Mouse (Mus musculus): ENCODE measurements around the gene Boc. TPM values are rescaled to one million over a fixed set of nuclear protein-coding genes. Genes with fewer than 3 reads are reported as not detected.
A peak's percentile ranks its signal among the peaks of the same experiment; 100 is the strongest.

Boc gene
- polyA plus RNA-seq, 1 experiment from 2014 or later, result 22.6 TPM

GRCm38 (mm10) chr16:44496971-44497464 lies 61.7 kb downstream of the Boc start:
- H3K4me2 ChIP-seq (ENCODE audit: low read length), result no peak overlapping the region
- no peaks in the 10 kb centered on the region for H3K27me3 ChIP-seq (ENCODE audit: control insufficient read depth, insufficient read depth, low read length)
- DNase-seq (no peak), ATAC-seq (ENCODE audit: low FRiP score, low TSS enrichment) (no peak)
- H3K4me1 ChIP-seq (ENCODE audit: control insufficient read depth, insufficient read depth, low read length), result 0 out of 2 replicates have a peak, but pooled peaks cover 3% of the 10 kb centered on the region
- H3K27ac ChIP-seq (replicated peaks; ENCODE audit: low read depth, low read length), result no peak overlapping the region
- peaks cover 53% of the 10 kb centered on the region for H3K36me3 ChIP-seq (ENCODE audit: control insufficient read depth, insufficient read depth, low read length)
- H3K9ac ChIP-seq (replicated peaks; ENCODE audit: low read length), result no peak overlapping the region
- WGBS, result 85% methylated on average over 15 of the region's 15 CpGs
- H3K9me3 ChIP-seq (ENCODE audit: control insufficient read depth, low read length), result no peaks in the 10 kb centered on the region
- no peak overlapping the region for H3K4me3 ChIP-seq (replicated peaks; ENCODE audit: low read depth, low read length)

- H3K27ac ChIP-seq (replicated peaks; ENCODE audit: low read depth, low read length), result peak overlapping the region; percentile 41
- H3K4me2 ChIP-seq (ENCODE audit: low read length), result no peak overlapping the region
- no peak overlapping the region for H3K4me3 ChIP-seq (replicated peaks; ENCODE audit: low read depth, low read length)
- no peak for DNase-seq
- no peak overlapping the region for H3K9ac ChIP-seq (replicated peaks; ENCODE audit: low read length)
- 56% methylated on average over 8 of the region's 8 CpGs for WGBS
- no peaks in the 10 kb centered on the region for H3K27me3 ChIP-seq (ENCODE audit: control insufficient read depth, insufficient read depth, low read length)
- peaks cover 56% of the 10 kb centered on the region for H3K36me3 ChIP-seq (ENCODE audit: control insufficient read depth, insufficient read depth, low read length)
- no peaks in the 10 kb centered on the region for H3K9me3 ChIP-seq (ENCODE audit: control insufficient read depth, low read length)
- peak; percentile 38; the same call in 1 of the 2 replicates for ATAC-seq (ENCODE audit: low FRiP score, low TSS enrichment)
- H3K4me1 ChIP-seq (ENCODE audit: control insufficient read depth, insufficient read depth, low read length), result 0 out of 2 replicates have a peak, but pooled peaks cover 3% of the 10 kb centered on the region
Measured at GRCm38 (mm10) chr16:44494441-44495108, 64.1 kb downstream of the Boc start.

- Histone ChIP-seq H3K36me3 (ENCODE audit: control insufficient read depth, insufficient read depth, low read length) (peaks cover 56% of the 10 kb centered on the region), H3K4me2 (ENCODE audit: low read length) (no peak overlapping the region), H3K9me3 (ENCODE audit: control insufficient read depth, low read length) (no peaks in the 10 kb centered on the region), H3K27me3 (ENCODE audit: control insufficient read depth, insufficient read depth, low read length) (no peaks in the 10 kb centered on the region), H3K27ac (replicated peaks; ENCODE audit: low read depth, low read length) (peak overlapping the region; percentile 41; the same call in 1 of the 2 replicates), H3K9ac (replicated peaks; ENCODE audit: low read length) (no peak overlapping the region), H3K4me1 (ENCODE audit: control insufficient read depth, insufficient read depth, low read length) (0 out of 2 replicates have a peak, but pooled peaks cover 3% of the 10 kb centered on the region), H3K4me3 (replicated peaks; ENCODE audit: low read depth, low read length) (no peak overlapping the region)
- ATAC-seq (ENCODE audit: low FRiP score, low TSS enrichment) (no peak), DNase-seq (peak; percentile 59)
- 24% methylated on average over 6 of the region's 6 CpGs for WGBS
Measured at GRCm38 (mm10) chr16:44493868-44494267, 64.8 kb downstream of the Boc start.

- Histone ChIP-seq H3K9ac (replicated peaks; ENCODE audit: low read length) (no peak overlapping the region), H3K27ac (replicated peaks; ENCODE audit: low read depth, low read length) (no peak overlapping the region), H3K27me3 (ENCODE audit: control insufficient read depth, insufficient read depth, low read length) (no peaks in the 10 kb centered on the region), H3K4me1 (ENCODE audit: control insufficient read depth, insufficient read depth, low read length) (0 out of 2 replicates have a peak, but pooled peaks cover 3% of the 10 kb centered on the region), H3K36me3 (ENCODE audit: control insufficient read depth, insufficient read depth, low read length) (peaks cover 50% of the 10 kb centered on the region), H3K9me3 (ENCODE audit: control insufficient read depth, low read length) (no peaks in the 10 kb centered on the region), H3K4me3 (replicated peaks; ENCODE audit: low read depth, low read length) (no peak overlapping the region), H3K4me2 (ENCODE audit: low read length) (no peak overlapping the region)
- no peak for ATAC-seq (ENCODE audit: low FRiP score, low TSS enrichment)
- WGBS, result 91% methylated on average over 9 of the region's 9 CpGs
- no peak for DNase-seq
Measured at GRCm38 (mm10) chr16:44492706-44493105, 66.0 kb downstream of the Boc start.

GRCm38 (mm10) chr16:44492151-44492550 lies 66.5 kb downstream of the Boc start:
- no peak for DNase-seq
- Histone ChIP-seq H3K36me3 (ENCODE audit: control insufficient read depth, insufficient read depth, low read length) (peaks cover 53% of the 10 kb centered on the region), H3K4me2 (ENCODE audit: low read length) (no peak overlapping the region), H3K9me3 (ENCODE audit: control insufficient read depth, low read length) (no peaks in the 10 kb centered on the region), H3K27me3 (ENCODE audit: control insufficient read depth, insufficient read depth, low read length) (no peaks in the 10 kb centered on the region), H3K4me1 (ENCODE audit: control insufficient read depth, insufficient read depth, low read length) (0 out of 2 replicates have a peak, but pooled peaks cover 3% of the 10 kb centered on the region), H3K9ac (replicated peaks; ENCODE audit: low read length) (no peak overlapping the region), H3K27ac (replicated peaks; ENCODE audit: low read depth, low read length) (no peak overlapping the region), H3K4me3 (replicated peaks; ENCODE audit: low read depth, low read length) (no peak overlapping the region)
- ATAC-seq (ENCODE audit: low FRiP score, low TSS enrichment), result no peak
- 93% methylated on average over 6 of the region's 6 CpGs for WGBS

- DNase-seq, result no peak
- no peak overlapping the region for H3K4me2 ChIP-seq (ENCODE audit: low read length)
- no peaks in the 10 kb centered on the region for H3K9me3 ChIP-seq (ENCODE audit: control insufficient read depth, low read length)
- peaks cover 54% of the 10 kb centered on the region for H3K36me3 ChIP-seq (ENCODE audit: control insufficient read depth, insufficient read depth, low read length)
- H3K27me3 ChIP-seq (ENCODE audit: control insufficient read depth, insufficient read depth, low read length), result no peaks in the 10 kb centered on the region
- no peak overlapping the region for H3K9ac ChIP-seq (replicated peaks; ENCODE audit: low read length)
- 0 out of 2 replicates have a peak, but pooled peaks cover 3% of the 10 kb centered on the region for H3K4me1 ChIP-seq (ENCODE audit: control insufficient read depth, insufficient read depth, low read length)
- no peak overlapping the region for H3K27ac ChIP-seq (replicated peaks; ENCODE audit: low read depth, low read length)
- no peak for ATAC-seq (ENCODE audit: low FRiP score, low TSS enrichment)
- no peak overlapping the region for H3K4me3 ChIP-seq (replicated peaks; ENCODE audit: low read depth, low read length)
- WGBS, result 88% methylated on average over 9 of the region's 9 CpGs
Measured at GRCm38 (mm10) chr16:44491051-44491450, 67.6 kb downstream of the Boc start.

- Histone ChIP-seq H3K9me3 (ENCODE audit: control insufficient read depth, low read length) (no peaks in the 10 kb centered on the region), H3K27me3 (ENCODE audit: control insufficient read depth, insufficient read depth, low read length) (no peaks in the 10 kb centered on the region), H3K4me2 (ENCODE audit: low read length) (no peak overlapping the region), H3K36me3 (ENCODE audit: control insufficient read depth, insufficient read depth, low read length) (peaks cover 49% of the 10 kb centered on the region), H3K27ac (replicated peaks; ENCODE audit: low read depth, low read length) (no peak overlapping the region), H3K9ac (replicated peaks; ENCODE audit: low read length) (no peak overlapping the region), H3K4me1 (ENCODE audit: control insufficient read depth, insufficient read depth, low read length) (0 out of 2 replicates have a peak, but pooled peaks cover 3% of the 10 kb centered on the region), H3K4me3 (replicated peaks; ENCODE audit: low read depth, low read length) (no peak overlapping the region)
- ATAC-seq (ENCODE audit: low FRiP score, low TSS enrichment) (0 out of 2 replicates have a peak, but pooled peaks have one; percentile 9), DNase-seq (no peak)
- 51% methylated on average over 13 of the region's 13 CpGs for WGBS
Measured at GRCm38 (mm10) chr16:44487194-44487593, 71.5 kb downstream of the Boc start.

GRCm38 (mm10) chr16:44486612-44487011 lies 72.1 kb downstream of the Boc start:
- WGBS, result 69% methylated on average over 9 of the region's 9 CpGs
- H3K36me3 ChIP-seq (ENCODE audit: control insufficient read depth, insufficient read depth, low read length), result peaks cover 43% of the 10 kb centered on the region

More at GRCm38 (mm10) chr16:44486612-44487011, 72.1 kb downstream of the Boc start:
- H3K4me1 ChIP-seq (ENCODE audit: control insufficient read depth, insufficient read depth, low read length), result 0 out of 2 replicates have a peak, but pooled peaks cover 3% of the 10 kb centered on the region
- no peaks in the 10 kb centered on the region for H3K27me3 ChIP-seq (ENCODE audit: control insufficient read depth, insufficient read depth, low read length)
- H3K9ac ChIP-seq (replicated peaks; ENCODE audit: low read length), result no peak overlapping the region
- H3K9me3 ChIP-seq (ENCODE audit: control insufficient read depth, low read length), result no peaks in the 10 kb centered on the region
- no peak overlapping the region for H3K4me3 ChIP-seq (replicated peaks; ENCODE audit: low read depth, low read length)
- ATAC-seq (ENCODE audit: low FRiP score, low TSS enrichment) (0 out of 2 replicates have a peak, but pooled peaks have one; percentile 23), DNase-seq (no peak)
- H3K4me2 ChIP-seq (ENCODE audit: low read length), result no peak overlapping the region
- no peak overlapping the region for H3K27ac ChIP-seq (replicated peaks; ENCODE audit: low read depth, low read length)

Measured in midbrain, embryonic 14.5 days (tissue).